Mouse (Mus musculus): ENCODE measurements around the gene Cltb. TPM values are rescaled to one million over a fixed set of nuclear protein-coding genes. Genes with fewer than 3 reads are reported as not detected.

Cltb gene
- total RNA-seq, 1 experiment from 2014 or later, result 70.6 TPM

- DNase-seq, result peak; percentile 31
Measured at GRCm38 (mm10) chr13:54564232-54565200, 46.6 kb downstream of the Cltb start.

- no peak for DNase-seq
Measured at GRCm38 (mm10) chr13:54562562-54562961, 48.6 kb downstream of the Cltb start.

GRCm38 (mm10) chr13:54560608-54561007 lies 50.5 kb downstream of the Cltb start:
- no peak for DNase-seq

- no peak for DNase-seq
Measured at GRCm38 (mm10) chr13:54559656-54560055, 51.5 kb downstream of the Cltb start.

GRCm38 (mm10) chr13:54557652-54558051 lies 53.5 kb downstream of the Cltb start:
- DNase-seq, result no peak

- peak; percentile 74 for DNase-seq
Measured at GRCm38 (mm10) chr13:54556796-54557195, 54.3 kb downstream of the Cltb start.

- no peak for DNase-seq
Measured at GRCm38 (mm10) chr13:54556176-54556575, 55.0 kb downstream of the Cltb start.

- DNase-seq, result no peak
Measured at GRCm38 (mm10) chr13:54548036-54548435, 63.1 kb downstream of the Cltb start.

Small RNA genes lying within 50 kb of the gene (microRNA-seq; reads per million reads assigned to microRNA genes)
- 0 reads per million in 2 experiments for gene Gm24195

Other genes with a start within 250 kb of the Cltb start
- 29.2 and 35.4 TPM in 2 replicates for gene Cplx2, start 240.0 kb downstream of the Cltb start, total RNA-seq (2021)
- gene Thoc3, start 142.5 kb downstream of the Cltb start, total RNA-seq (2021), result 46.3 and 53.7 TPM in 2 replicates
- 12.2 and 12.7 TPM in 2 replicates for gene Simc1, start 107.6 kb downstream of the Cltb start, total RNA-seq (2021)
- gene 4833439L19Rik, start 45.9 kb downstream of the Cltb start, total RNA-seq (2021), result 123 and 131 TPM in 2 replicates
- gene Arl10, start 36.3 kb downstream of the Cltb start, total RNA-seq (2021), result 25.2 and 31.1 TPM in 2 replicates
- gene Nop16, start 21.3 kb downstream of the Cltb start, total RNA-seq (2021), result 56.0 and 60.9 TPM in 2 replicates
- gene Higd2a, start 21.1 kb downstream of the Cltb start, total RNA-seq (2021), result 260 and 265 TPM in 2 replicates
- gene Faf2, start 10.4 kb upstream of the Cltb start, total RNA-seq (2021), result 67.3 and 69.6 TPM in 2 replicates
- 112 and 118 TPM in 2 replicates for gene Rnf44, start 82.6 kb upstream of the Cltb start, total RNA-seq (2021)
- gene Cdhr2, start 90.1 kb upstream of the Cltb start, total RNA-seq (2021), result 0.22 TPM in 1 of 2 replicates, not detected in the other
- gene Gprin1, start 138.5 kb upstream of the Cltb start, total RNA-seq (2021), result 3.5 and 5.1 TPM in 2 replicates
- 0.96 and 2.5 TPM in 2 replicates for gene Sncb, start 155.3 kb upstream of the Cltb start, total RNA-seq (2021)
- gene Eif4e1b, start 172.7 kb upstream of the Cltb start, total RNA-seq (2021), result not detected in 2 replicates
- gene Tspan17, start 178.0 kb upstream of the Cltb start, total RNA-seq (2021), result 24.8 and 29.5 TPM in 2 replicates

Data from adrenal gland, postnatal 14 days (tissue).